Mouse (Mus musculus): ENCODE data around the gene Gng5.

Gene Gng5

DNA sequence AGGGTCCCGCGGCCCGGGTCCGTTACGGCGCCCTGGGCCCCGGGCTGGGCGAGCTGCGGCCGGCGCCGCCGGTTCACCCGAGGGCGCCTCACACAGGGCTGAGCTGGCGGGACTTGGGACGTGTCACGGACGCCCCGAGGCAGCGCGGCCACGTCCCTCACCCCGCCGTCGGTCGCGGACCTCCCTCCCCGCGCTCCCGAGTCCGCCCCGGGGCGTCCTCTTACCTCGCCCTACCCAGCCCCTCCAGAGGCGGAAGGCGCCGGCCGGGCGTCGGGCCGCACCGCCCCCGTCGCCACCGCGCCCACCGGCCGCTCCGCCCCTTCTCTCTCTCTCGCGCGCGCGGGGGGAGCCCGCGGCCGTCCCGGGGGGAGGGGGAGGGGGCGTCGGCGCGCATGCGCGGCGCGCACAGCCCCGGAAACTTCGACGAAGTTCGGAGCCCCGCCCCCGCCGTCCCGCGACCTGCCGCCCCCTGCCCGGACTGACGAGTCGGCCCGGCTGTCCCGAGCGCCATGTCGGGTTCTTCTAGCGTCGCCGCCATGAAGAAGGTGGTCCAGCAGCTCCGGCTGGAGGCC lies at the start of gene Gng5, which contains the start of gene Spata1:
Gene Gng5 (plus strand): TSS at position 377 of the 572 bp plus-strand sequence.
Gene Spata1 (minus strand): TSS at position 323 of the 572 bp plus-strand sequence.
- DNase-seq (ENCODE audit: low spot score): peak; percentile 45

- peak; percentile 70 for DNase-seq (ENCODE audit: low spot score)
These were observed 49.2 kb upstream of the Gng5 start for GRCm38 (mm10) chr3:146450371-146450841.

- no peak for DNase-seq (ENCODE audit: low spot score)
These were observed 48.2 kb upstream of the Gng5 start for GRCm38 (mm10) chr3:146451375-146451774.

- DNase-seq (ENCODE audit: low spot score): no peak
These were observed 36.7 kb upstream of the Gng5 start for GRCm38 (mm10) chr3:146462939-146463338.

GRCm38 (mm10) chr3:146469226-146469625 lies 30.4 kb upstream of the Gng5 start:
- no peak for DNase-seq (ENCODE audit: low spot score)

DNA sequence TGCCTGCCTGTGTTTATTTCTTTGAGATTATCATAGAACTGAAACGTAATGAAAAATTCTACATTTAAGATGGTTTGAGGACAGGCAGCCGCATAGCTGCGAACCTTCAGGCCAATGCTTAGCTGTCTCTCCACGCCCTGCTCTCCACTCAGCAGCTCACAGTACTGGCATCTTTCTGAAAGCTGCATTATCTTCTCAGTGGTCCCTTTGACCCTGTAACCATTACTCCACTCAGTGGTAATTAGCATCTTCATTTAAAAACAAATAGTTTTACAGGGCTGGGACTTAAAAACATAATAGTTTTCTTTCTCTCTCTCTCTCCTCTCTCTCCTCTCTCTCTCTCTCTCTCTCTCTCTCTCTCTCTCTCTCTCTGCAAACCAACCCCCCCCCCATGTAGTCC lies 26.9 kb upstream of the Gng5 start:
- DNase-seq (ENCODE audit: low spot score): no peak

DNA sequence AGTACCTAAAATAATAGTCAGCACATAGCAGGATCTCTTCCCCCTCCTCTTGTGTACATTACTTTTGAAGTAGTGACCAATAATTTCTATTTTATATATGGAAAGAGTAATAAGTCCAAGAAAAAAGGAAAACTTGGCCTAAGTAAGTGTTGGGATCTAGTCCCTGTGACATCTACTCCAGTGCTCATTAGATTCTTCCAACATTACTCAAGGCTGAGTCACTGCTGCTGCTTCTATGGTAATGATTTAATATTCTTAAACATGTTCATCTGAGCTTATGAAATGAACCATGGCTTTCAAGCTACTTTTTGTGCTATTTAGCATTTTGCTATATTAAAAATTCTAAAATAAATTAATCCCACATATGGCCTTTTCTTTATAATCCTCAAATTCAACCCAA lies 25.9 kb upstream of the Gng5 start:
- DNase-seq (ENCODE audit: low spot score): no peak

DNA sequence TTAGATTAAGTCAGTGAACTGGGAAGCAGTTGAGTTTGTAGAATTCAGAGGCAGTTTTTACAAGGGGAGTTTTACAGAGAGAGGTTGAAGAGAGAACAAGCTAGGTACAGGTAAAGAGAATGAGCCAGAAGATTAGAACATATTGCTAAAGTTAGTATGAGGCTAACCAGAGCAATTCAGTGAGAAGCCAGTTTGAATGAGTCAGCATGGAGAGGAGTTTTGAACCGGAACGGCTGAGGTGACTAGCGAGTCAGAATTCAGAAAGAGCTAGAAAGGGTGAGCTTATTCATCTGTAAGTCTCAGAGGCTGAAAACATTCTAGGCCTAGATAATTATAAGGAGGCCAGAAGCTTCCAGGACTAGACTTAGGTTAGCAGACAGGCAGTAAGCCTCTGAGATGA lies 25.2 kb upstream of the Gng5 start:
- DNase-seq (ENCODE audit: low spot score): no peak

DNA sequence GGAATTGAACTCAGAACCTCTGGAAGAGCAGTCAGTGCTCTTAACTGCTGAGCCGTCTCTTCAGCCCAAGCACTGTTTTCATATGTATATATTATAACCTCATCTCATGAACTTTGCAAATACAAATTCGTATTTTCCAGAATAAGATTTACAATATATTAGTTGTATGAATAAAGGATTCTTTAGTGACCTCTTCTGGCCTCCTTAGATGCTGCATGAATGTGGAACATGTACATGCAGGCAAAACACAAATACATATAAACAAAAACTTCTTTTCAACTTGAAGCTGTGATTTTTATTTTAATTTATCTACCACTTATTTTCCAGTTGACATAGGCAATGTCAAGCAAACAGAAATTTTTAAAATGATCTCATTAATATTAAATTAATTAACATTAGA lies 17.6 kb upstream of the Gng5 start:
- no peak for DNase-seq (ENCODE audit: low spot score)

GRCm38 (mm10) chr3:146486464-146486863 lies 13.1 kb upstream of the Gng5 start:
- no peak for DNase-seq (ENCODE audit: low spot score)

GRCm38 (mm10) chr3:146494941-146495340 lies 4.7 kb upstream of the Gng5 start:
- DNase-seq (ENCODE audit: low spot score): no peak

DNA sequence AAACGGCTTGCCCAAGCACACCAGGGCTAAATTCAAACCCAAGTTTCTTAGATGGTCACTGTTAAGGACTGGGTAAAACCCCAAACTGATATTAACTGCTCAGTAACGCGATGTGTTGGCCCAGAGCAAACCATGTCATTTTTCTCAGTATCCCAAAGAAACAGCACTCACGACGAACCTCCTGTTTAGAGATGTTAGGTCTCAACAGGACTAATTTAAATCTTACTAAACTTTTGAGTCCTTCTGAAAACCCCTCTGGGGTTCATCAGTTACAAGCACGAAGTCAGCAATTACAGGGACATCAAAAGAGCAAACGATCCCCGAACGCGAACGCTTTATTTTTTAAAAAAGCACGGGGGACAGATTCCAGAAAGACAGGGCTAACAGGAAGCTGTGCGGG lies 618 bp upstream of the Gng5 start:
- no peak for DNase-seq (ENCODE audit: low spot score)

DNA sequence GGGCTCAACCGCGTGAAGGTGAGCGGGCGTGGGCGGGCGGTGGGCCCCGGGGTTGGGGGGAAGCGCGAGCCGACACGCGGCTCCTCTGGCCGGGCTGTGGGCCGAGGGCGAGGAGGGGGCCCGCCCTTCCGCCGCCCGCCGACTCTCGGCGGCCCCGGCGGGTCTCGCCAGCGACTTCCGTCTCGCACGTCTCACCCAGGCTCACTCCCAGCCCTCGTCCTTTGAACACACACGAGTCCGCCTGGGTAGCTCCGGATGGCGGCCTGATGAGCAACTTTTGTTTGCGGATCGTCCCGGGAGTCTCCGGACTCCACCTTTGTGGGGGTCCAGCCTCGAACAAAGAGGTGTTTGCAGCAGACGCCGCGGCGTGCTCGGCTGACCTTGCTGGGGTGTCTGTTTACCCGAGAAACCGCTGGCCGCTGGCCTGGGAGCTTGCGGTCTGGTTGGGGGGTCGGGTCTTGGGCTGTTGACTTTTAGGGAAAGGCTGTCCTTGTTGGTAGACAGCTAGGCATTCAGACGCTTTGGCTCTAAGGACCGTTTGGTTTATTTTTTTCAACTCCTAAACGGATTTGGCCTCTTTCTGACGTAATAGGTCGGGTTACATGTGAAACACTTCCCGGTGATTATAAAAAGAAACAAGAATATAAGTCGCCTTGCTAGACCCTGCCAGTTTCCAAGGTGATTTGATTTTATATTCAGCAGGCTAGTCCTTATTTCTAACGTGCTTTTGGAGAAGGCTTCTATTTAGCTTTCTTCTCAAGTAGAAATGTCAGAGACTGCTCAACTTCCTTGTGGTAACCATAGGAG lies 599 bp downstream of the Gng5 start:
- no peak for DNase-seq (ENCODE audit: low spot score)

DNA sequence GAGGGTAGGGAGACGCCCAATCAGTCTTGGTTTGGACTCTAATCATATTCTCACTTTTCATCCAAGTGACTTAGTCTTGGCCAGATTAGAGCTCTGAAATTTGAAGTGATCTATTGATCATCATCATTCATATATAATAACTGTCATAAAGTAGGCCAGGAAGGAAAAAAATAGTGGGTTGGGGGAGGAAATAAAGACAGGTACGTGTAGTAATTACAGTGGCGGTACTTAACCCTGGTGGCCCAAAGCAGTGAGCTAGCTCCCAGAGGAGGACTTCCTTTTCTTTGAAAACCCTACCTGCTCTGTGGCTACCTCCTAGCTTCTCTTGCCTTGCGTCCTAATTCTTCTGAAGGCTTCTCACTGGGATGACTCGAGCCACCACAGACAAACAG lies 1.2 kb downstream of the Gng5 start:
- DNase-seq (ENCODE audit: low spot score): no peak

DNA sequence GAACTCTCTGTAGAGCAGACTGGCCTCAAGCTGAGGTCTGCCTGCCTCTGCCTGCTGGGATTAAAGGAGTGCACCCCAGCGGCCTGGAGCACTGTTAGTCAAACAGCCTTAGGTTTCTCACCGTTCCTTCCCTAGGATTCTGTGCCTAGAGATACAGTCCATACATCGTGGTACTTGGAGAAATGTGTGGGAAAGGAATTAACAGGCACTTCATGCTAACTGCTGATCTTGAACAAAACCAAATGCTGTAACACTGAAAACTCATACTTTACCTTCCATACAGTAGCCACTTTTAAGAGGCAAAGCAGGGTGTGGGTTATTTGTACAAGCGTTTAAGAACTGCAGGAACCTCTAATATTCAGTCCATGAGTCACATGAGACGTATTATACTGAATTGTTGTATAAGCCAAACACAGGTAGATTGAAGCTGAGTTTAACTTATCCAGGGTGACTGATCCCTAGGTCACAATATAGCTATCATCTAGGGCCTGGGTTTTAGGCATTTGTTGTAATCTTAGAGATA lies 2.1 kb downstream of the Gng5 start:
- DNase-seq (ENCODE audit: low spot score): no peak

- no peak for DNase-seq (ENCODE audit: low spot score)
These were observed 7.1 kb downstream of the Gng5 start for GRCm38 (mm10) chr3:146506711-146507110.

DNA sequence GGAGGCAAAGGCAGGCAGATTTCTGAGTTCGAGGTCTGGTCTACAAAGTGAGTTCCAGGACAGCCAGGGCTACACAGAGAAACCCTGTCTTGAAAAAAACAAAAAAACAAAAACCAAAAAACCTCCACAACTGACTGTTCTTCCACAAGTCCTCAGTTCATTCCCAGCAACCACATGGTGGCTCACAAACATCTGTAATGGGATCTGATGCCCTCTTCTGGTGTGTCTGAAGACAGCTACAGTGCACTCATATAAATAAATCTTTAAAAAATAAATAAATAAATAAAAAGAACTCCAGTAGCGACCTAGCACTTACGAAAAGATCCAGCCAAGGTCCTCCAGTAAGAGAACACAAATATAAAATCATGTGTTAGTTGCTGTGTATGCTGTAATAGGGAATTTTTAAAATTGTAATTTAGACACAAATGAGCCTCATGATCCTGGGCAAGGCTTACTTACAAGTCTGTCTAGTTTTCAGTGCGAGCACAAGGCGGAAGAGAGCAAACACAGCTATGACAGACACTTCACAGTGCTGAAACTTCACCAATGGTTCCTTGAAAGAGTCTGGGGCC lies 20.7 kb downstream of the Gng5 start:
- DNase-seq (ENCODE audit: low spot score): no peak

- peak; percentile 54 for DNase-seq (ENCODE audit: low spot score)
These were observed 21.4 kb downstream of the Gng5 start, which contains the start of gene Rpf1 for GRCm38 (mm10) chr3:146520798-146521651. TSS of gene Rpf1 (minus strand) at chr3:146521429.

DNA sequence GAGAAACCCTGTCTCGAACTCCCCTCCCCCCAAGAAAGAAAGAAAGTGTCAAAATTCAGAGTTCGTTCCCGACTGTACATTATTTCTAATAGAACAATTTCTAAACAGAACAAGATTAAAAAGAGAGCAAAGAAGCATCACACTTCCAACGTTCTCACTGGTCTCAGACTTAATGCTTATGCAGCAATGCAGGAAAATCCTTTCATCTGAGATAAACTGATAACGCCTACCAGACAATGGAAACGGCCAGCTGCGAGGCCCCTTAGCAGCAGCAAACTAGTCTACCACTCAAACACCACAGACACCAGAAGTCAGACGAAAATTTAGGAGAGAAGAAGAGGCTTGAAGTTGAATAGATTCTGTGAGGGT lies 22.0 kb downstream of the Gng5 start:
- DNase-seq (ENCODE audit: low spot score): no peak

- no peak for DNase-seq (ENCODE audit: low spot score)
These were observed 28.7 kb downstream of the Gng5 start for GRCm38 (mm10) chr3:146528335-146528734.

DNA sequence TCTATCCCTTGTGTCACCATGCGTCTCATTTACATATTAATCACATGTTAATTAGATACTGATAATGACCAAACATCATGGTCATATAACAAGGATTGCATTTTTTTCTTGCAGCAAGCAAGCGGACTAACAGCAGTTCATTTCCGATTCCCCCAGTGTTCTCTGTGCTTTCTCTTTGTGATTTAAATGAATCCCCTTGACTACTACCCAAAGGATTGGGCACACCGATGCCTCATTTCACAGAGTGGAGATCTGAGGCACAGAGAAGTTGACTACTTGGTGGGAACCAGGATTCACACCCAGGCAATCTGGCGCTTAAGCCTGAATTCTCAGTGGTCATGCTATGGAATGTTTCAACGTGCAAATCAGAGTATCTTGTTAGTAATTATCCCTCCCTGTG lies 35.4 kb downstream of the Gng5 start:
- no peak for DNase-seq (ENCODE audit: low spot score)

Data from urinary bladder, postnatal 10 days (tissue).